ENCODE assay signal across 8 mouse cellular contexts in genomic region chr6:90537941-90538340, GRCm38 (mm10). TPM values are rescaled to one million over a fixed set of nuclear protein-coding genes. Genes with fewer than 3 reads are reported as not detected.
DNase-seq lines count a peak whose midpoint lies in the region; ATAC-seq and TF ChIP-seq lines count a peak whose summit lies in the region.

No protein-coding gene starts in this region.

- H3K4me1 ChIP-seq in kidney, postnatal 0 days (replicated peaks; ENCODE audit: insufficient read depth, low read length): no peaks in the 10 kb centered on the region
- peaks cover 33% of the 10 kb centered on the region for H3K4me1 ChIP-seq in liver, adult 2 months (ENCODE audit: control insufficient read depth, insufficient read depth, low read length)
- no peaks in the 10 kb centered on the region for H3K4me1 ChIP-seq in stomach, embryonic 15.5 days

- peaks cover 7% of the 10 kb centered on the region; the same call in 1 of the 2 replicates for H3K79me2 ChIP-seq in liver, adult 2 months (ENCODE audit: control insufficient read depth, insufficient read depth, low read length)

- DNase-seq in 3T3-L1 (ENCODE audit: low read depth, low spot score): peak; percentile 83
- peak; percentile 79 to 84 for DNase-seq in adrenal gland, adult 18-20 months (ENCODE audit: low spot score in 2 of 2)
- DNase-seq in embryo, embryonic 10.5 days (ENCODE audit: low spot score): peak; percentile 82
- peak; percentile 74 for DNase-seq in kidney, postnatal 0 days (ENCODE audit: low spot score)
- peak; percentile 62 for DNase-seq in liver, adult 2 months (ENCODE audit: extremely low read depth, low read depth, low spot score)
- DNase-seq in natural killer cell, adult 2 months (ENCODE audit: low spot score in 2 of 2): peak; percentile 42 to 48

- H3K27ac ChIP-seq in kidney, postnatal 0 days: no peak overlapping the region
- H3K27ac ChIP-seq in liver, adult 2 months (replicated peaks; ENCODE audit: insufficient read depth, low read depth, low read length): no peak overlapping the region
- no peak overlapping the region for H3K27ac ChIP-seq in stomach, embryonic 15.5 days

- no peak for TF ChIP-seq POLR2A in liver, adult 2 months (IDR thresholded peaks at IDR 0.05; ENCODE audit: extremely low read depth, insufficient read depth, low read length)

- H3K27me3 ChIP-seq in kidney, postnatal 0 days (ENCODE audit: insufficient read depth, low read length): no peaks in the 10 kb centered on the region
- H3K27me3 ChIP-seq in liver, adult 2 months (ENCODE audit: control insufficient read depth, insufficient read depth, low read length): no peaks in the 10 kb centered on the region
- H3K27me3 ChIP-seq in stomach, embryonic 15.5 days (replicated peaks): no peaks in the 10 kb centered on the region

- WGBS in kidney, postnatal 0 days: 5% methylated on average over 7 of the region's 7 CpGs
- WGBS in liver, adult 2 months: 5% methylated on average over 7 of the region's 7 CpGs
- WGBS in stomach, embryonic 15.5 days: 4% methylated on average over 7 of the region's 7 CpGs

- ATAC-seq in granulocyte monocyte progenitor cell, adult 5-6 weeks (replicated peaks; ENCODE audit: poor library complexity, severe bottlenecking): peak; percentile 96
- peak; percentile 79; the same call in 1 of the 2 replicates for ATAC-seq in kidney, postnatal 0 days (replicated peaks; ENCODE audit: low FRiP score, low read depth)
- ATAC-seq in stomach, embryonic 15.5 days (ENCODE audit: insufficient read depth, low FRiP score, low read depth): peak; percentile 82

- H3K36me3 ChIP-seq in kidney, postnatal 0 days (ENCODE audit: insufficient read depth, low read length): no peaks in the 10 kb centered on the region
- no peaks in the 10 kb centered on the region for H3K36me3 ChIP-seq in liver, adult 2 months (ENCODE audit: control insufficient read depth, insufficient read depth, low read length)
- no peaks in the 10 kb centered on the region for H3K36me3 ChIP-seq in stomach, embryonic 15.5 days

- peak; percentile 91 for TF ChIP-seq CTCF in kidney, postnatal 0 days (IDR thresholded peaks at IDR 0.05; ENCODE audit: low read depth)
- peak; percentile 96 for TF ChIP-seq CTCF in liver, adult 2 months (IDR thresholded peaks at IDR 0.05; ENCODE audit: low read depth, low read length)

- H3K9ac ChIP-seq in kidney, postnatal 0 days (ENCODE audit: low read depth, low read length): no peak overlapping the region
- H3K9ac ChIP-seq in liver, adult 2 months (ENCODE audit: low read depth, low read length): no peak overlapping the region
- no peak overlapping the region for H3K9ac ChIP-seq in stomach, embryonic 15.5 days

- no peak overlapping the region for H3K4me3 ChIP-seq in kidney, postnatal 0 days (replicated peaks; ENCODE audit: low read depth, low read length)
- no peak overlapping the region for H3K4me3 ChIP-seq in liver, adult 2 months (ENCODE audit: insufficient read depth, low read depth, low read length)
- H3K4me3 ChIP-seq in stomach, embryonic 15.5 days (replicated peaks): no peak overlapping the region

- no peaks in the 10 kb centered on the region for H3K9me3 ChIP-seq in kidney, postnatal 0 days (replicated peaks; ENCODE audit: low read length)
- H3K9me3 ChIP-seq in stomach, embryonic 15.5 days: no peaks in the 10 kb centered on the region

- H3K4me2 ChIP-seq in kidney, postnatal 0 days (ENCODE audit: low read length): no peak overlapping the region
- no peak overlapping the region for H3K4me2 ChIP-seq in stomach, embryonic 15.5 days

RNA-seq across cellular contexts. Expression of gene Aldh1l1, which starts 51.7 kb away (rescaled TPM):
- total RNA-seq in adrenal gland, adult 18-20 months (2021): 100 to 1,000 TPM; 180 to 197 TPM
- 4.0 and 9.5 TPM in 2 replicates for total RNA-seq in granulocyte monocyte progenitor cell, adult 5-6 weeks (2014; fragmentation: Nextera tagmentation)
- total RNA-seq in granulocyte monocyte progenitor cell, adult 5-6 weeks (2017): 2.6 and 2.8 TPM in 2 replicates
- 42.8 and 47.1 TPM in 2 replicates for polyA plus RNA-seq in kidney, postnatal 0 days (2015; fragmentation: Nextera tagmentation; extraction: Ambion mirVana)
- total RNA-seq in liver, adult 2 months (2014; rRNA removed): 1,071 and 1,237 TPM in 2 replicates
- polyA plus RNA-seq in liver, adult 2 months (2012; rRNA removed): 834 and 897 TPM in 2 replicates
- polyA plus RNA-seq in stomach, embryonic 15.5 days (2015; fragmentation: Nextera tagmentation; extraction: Ambion mirVana): 10.1 and 10.5 TPM in 2 replicates

Comparison
In these comparisons a context has a peak if more than half of its experiments do, and no peak if none do; other contexts are left out.
1. RNA of gene Aldh1l1, which starts 51.7 kb away (total RNA-seq): 1,071 to 1,237 TPM in liver, adult 2 months and 180 to 197 TPM in adrenal gland, adult 18-20 months; 2.6 to 9.5 TPM in granulocyte monocyte progenitor cell, adult 5-6 weeks; every median in the first group is over 10 times any median in the second.
2. Peak in every context shown above with its lines, with median percentiles within 50 percentile points of each other: DNase-seq and ATAC-seq.